ENCODE assay signal across 9 mouse cellular contexts in the genomic region with DNA sequence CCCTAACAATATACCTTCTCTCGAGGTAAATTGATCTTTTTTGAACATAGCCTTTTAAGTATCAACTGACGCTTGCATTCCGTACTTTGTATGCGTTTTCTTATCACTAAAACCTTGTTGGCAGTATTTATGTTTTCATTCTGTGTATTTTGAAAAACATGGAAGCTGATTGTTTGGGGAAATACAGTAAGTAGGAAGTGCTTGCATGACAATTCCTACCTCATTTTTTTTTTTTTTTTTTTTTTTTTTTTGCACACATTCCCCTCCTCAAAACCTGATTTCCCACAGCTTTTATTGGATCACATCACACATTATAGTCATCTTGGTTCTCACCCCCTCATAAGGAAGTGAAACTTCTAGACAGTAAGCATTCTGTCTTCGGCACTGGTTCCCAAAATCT. TPM values are rescaled to one million over a fixed set of nuclear protein-coding genes. Genes with fewer than 3 reads are reported as not detected.
DNase-seq lines count a peak whose midpoint lies in the region; ATAC-seq and TF ChIP-seq lines count a peak whose summit lies in the region.
"Had no signal": no experiment of that assay in that cellular context is flagged by ENCODE, and none has a peak within 500 bp of the region (broad histone marks: within the 10 kb centered on the region; RNA-seq: fewer than 3 reads in every experiment).

No protein-coding gene starts in this region.

- H3K27me3 ChIP-seq in heart, embryonic 12.5 days (replicated peaks): peaks cover 8% of the 10 kb centered on the region
- no peaks in the 10 kb centered on the region for H3K27me3 ChIP-seq in hindbrain, embryonic 15.5 days
- H3K27me3 ChIP-seq in midbrain, embryonic 11.5 days (ENCODE audit: control insufficient read depth, insufficient read depth, low read length): no peaks in the 10 kb centered on the region

- H3K9ac ChIP-seq in heart, embryonic 12.5 days: no peak overlapping the region; the same call in 1 of the 2 replicates
- no peak overlapping the region for H3K9ac ChIP-seq in ES-E14 (ENCODE audit: insufficient read depth, low read depth, low read length, poor library complexity, severe bottlenecking)
- peak overlapping the region; percentile 90; the same call in 1 of the 2 replicates for H3K9ac ChIP-seq in hindbrain, embryonic 15.5 days
- H3K9ac ChIP-seq in midbrain, embryonic 11.5 days (ENCODE audit: low read length): no peak overlapping the region

- intact Hi-C loops in heart, postnatal 36 days (cut with DNase I): loop anchor here (5.0 to 10.0 kb wide), 2 partner anchors 104 to 327 kb away; a partner anchor contains a TSS

- H3K4me2 ChIP-seq in heart, embryonic 12.5 days: peak overlapping the region; percentile 99; the same call in 1 of the 2 replicates
- H3K4me2 ChIP-seq in hindbrain, embryonic 15.5 days: peak overlapping the region; percentile 83
- H3K4me2 ChIP-seq in midbrain, embryonic 11.5 days: peak overlapping the region; percentile 84

- no peak for ATAC-seq in heart, embryonic 12.5 days (ENCODE audit: insufficient number of reproducible peaks, low FRiP score)
- ATAC-seq in hindbrain, embryonic 15.5 days (ENCODE audit: low FRiP score, low read depth): no peak
- no peak for ATAC-seq in midbrain, embryonic 11.5 days (ENCODE audit: low FRiP score)

- H3K36me3 ChIP-seq in heart, embryonic 12.5 days: peaks cover 12% of the 10 kb centered on the region
- peaks cover 4% of the 10 kb centered on the region for H3K36me3 ChIP-seq in ES-E14 (ENCODE audit: control insufficient read depth, insufficient read depth, low read length, poor library complexity, severe bottlenecking)
- H3K36me3 ChIP-seq in hindbrain, embryonic 15.5 days: peaks cover 15% of the 10 kb centered on the region
- peaks cover 4% of the 10 kb centered on the region; the same call in 1 of the 2 replicates for H3K36me3 ChIP-seq in midbrain, embryonic 11.5 days (ENCODE audit: control insufficient read depth, insufficient read depth, low read length)

- no peak for DNase-seq in heart, postnatal 36 days
- no peak for DNase-seq in ES-E14 (ENCODE audit: low read depth, low spot score)
- no peak for DNase-seq in midbrain, embryonic 11.5 days (ENCODE audit: low spot score, missing footprints)
- DNase-seq in right cerebral cortex, postnatal 36 days (ENCODE audit: low spot score in 2 of 2): no peak
- no peak for DNase-seq in cerebellum, postnatal 4 days (ENCODE audit: low spot score in 2 of 2)
- DNase-seq in adrenal gland, postnatal 14 days: no peak
- DNase-seq: kidney, adult 18-20 months had no signal

- no peaks in the 10 kb centered on the region for H3K9me3 ChIP-seq in heart, embryonic 12.5 days (replicated peaks)
- H3K9me3 ChIP-seq in ES-E14 (ENCODE audit: control insufficient read depth, insufficient read depth, low read depth, low read length): no peaks in the 10 kb centered on the region
- no peaks in the 10 kb centered on the region for H3K9me3 ChIP-seq in hindbrain, embryonic 15.5 days
- H3K9me3 ChIP-seq in midbrain, embryonic 11.5 days (ENCODE audit: control insufficient read depth, low read length): no peaks in the 10 kb centered on the region

- in situ Hi-C loops in ES-E14 (cut with MboI; ENCODE audit: low sequenced_read_pairs in 2 of 2, unreplicated experiment in 2 of 2): no loop called here

- WGBS in heart, embryonic 12.5 days: 84% methylated on average over 5 of the region's 5 CpGs
- WGBS in hindbrain, embryonic 15.5 days: 92% methylated on average over 5 of the region's 5 CpGs
- WGBS in midbrain, embryonic 11.5 days: 89% methylated on average over 5 of the region's 5 CpGs

- peak overlapping the region; percentile 88 for H3K4me3 ChIP-seq in heart, embryonic 12.5 days
- H3K4me3 ChIP-seq in ES-E14 (ENCODE audit: insufficient read depth in 1 of 2, low read depth in 1 of 2, low read length in 2 of 2, poor library complexity in 1 of 2, severe bottlenecking in 1 of 2): peak overlapping the region; percentile 73 to 83; a peak in 3 of 4 replicates
- peak overlapping the region; percentile 79 for H3K4me3 ChIP-seq in hindbrain, embryonic 15.5 days
- peak overlapping the region; percentile 71; the same call in 1 of the 2 replicates for H3K4me3 ChIP-seq in midbrain, embryonic 11.5 days (ENCODE audit: low read depth, low read length)

- H3K27ac ChIP-seq in heart, embryonic 12.5 days (ENCODE audit: poor library complexity, severe bottlenecking): no peak overlapping the region
- H3K27ac ChIP-seq in ES-E14 (ENCODE audit: insufficient read depth, low read depth, low read length, poor library complexity, severe bottlenecking): no peak overlapping the region
- H3K27ac ChIP-seq in hindbrain, embryonic 15.5 days (replicated peaks): no peak overlapping the region
- no peak overlapping the region for H3K27ac ChIP-seq in midbrain, embryonic 11.5 days (ENCODE audit: low read depth, low read length)

- peaks cover 9% of the 10 kb centered on the region for H3K4me1 ChIP-seq in heart, embryonic 12.5 days (replicated peaks)
- no peaks in the 10 kb centered on the region for H3K4me1 ChIP-seq in ES-E14 (ENCODE audit: control insufficient read depth in 2 of 2, insufficient read depth in 2 of 2, low read length in 2 of 2, poor library complexity in 1 of 2)
- peaks cover 24% of the 10 kb centered on the region for H3K4me1 ChIP-seq in hindbrain, embryonic 15.5 days (replicated peaks)
- H3K4me1 ChIP-seq in midbrain, embryonic 11.5 days (ENCODE audit: control insufficient read depth, insufficient read depth, low read length): peaks cover 9% of the 10 kb centered on the region; the same call in 1 of the 2 replicates

TF ChIP-seq in ES-E14, 5 proteins besides CTCF, POLR2A, EP300 and RAD21:
- TF ChIP-seq ZNF384 (IDR thresholded peaks at IDR 0.05; ENCODE audit: low read depth, low read length) (peak; percentile 78), CHD2 (IDR thresholded peaks at IDR 0.05; ENCODE audit: low read depth, low read length) (no peak), ZC3H11A (IDR thresholded peaks at IDR 0.05; ENCODE audit: borderline replicate concordance, low read depth, low read length) (no peak)

RNA-seq across cellular contexts. Expression of a gene that starts 1.1 kb away (rescaled TPM):
- polyA plus RNA-seq in heart, embryonic 12.5 days (2016; fragmentation: Nextera tagmentation; extraction: Ambion mirVana): 5.1 and 5.4 TPM in 2 replicates
- total RNA-seq in heart, postnatal 36 days (2021): 1 to 10 TPM in 1 of 2 experiments, under 1 TPM in 1; 0.89 to 1.2 TPM
- total RNA-seq in ES-E14 (2012; rRNA removed): 5.2 and 6.1 TPM in 2 replicates
- 22.9 and 24.5 TPM in 2 replicates for polyA plus RNA-seq in hindbrain, embryonic 15.5 days (2015; fragmentation: Nextera tagmentation; extraction: Ambion mirVana)
- 6.4 and 8.1 TPM in 2 replicates for polyA plus RNA-seq in midbrain, embryonic 11.5 days (2014; fragmentation: Nextera tagmentation; extraction: Ambion mirVana)
- 6.2 and 7.0 TPM in 2 replicates for total RNA-seq in adrenal gland, postnatal 14 days (2021)

RNA-seq across cellular contexts. Expression of a gene that starts 31.7 kb away (rescaled TPM):
- 19.9 and 21.1 TPM in 2 replicates for polyA plus RNA-seq in heart, embryonic 12.5 days (2016; fragmentation: Nextera tagmentation; extraction: Ambion mirVana)
- 10 to 100 TPM; 21.2 to 28.8 TPM for total RNA-seq in heart, postnatal 36 days (2021)
- total RNA-seq in ES-E14 (2012; rRNA removed): 49.9 TPM in 2 replicates
- 18.6 and 18.8 TPM in 2 replicates for polyA plus RNA-seq in hindbrain, embryonic 15.5 days (2015; fragmentation: Nextera tagmentation; extraction: Ambion mirVana)
- polyA plus RNA-seq in midbrain, embryonic 11.5 days (2014; fragmentation: Nextera tagmentation; extraction: Ambion mirVana): 19.1 and 21.2 TPM in 2 replicates
- total RNA-seq in adrenal gland, postnatal 14 days (2021): 48.8 and 53.3 TPM in 2 replicates
